Mouse (Mus musculus) right cerebral cortex, adult 18-20 months (tissue): Measurements from ENCODE around the gene Ralgds.
A peak's percentile ranks its signal among the peaks of the same experiment; 100 is the strongest.
"Not testable (repeated sequence)": the region's sequence is repeated elsewhere in the genome, so short reads cannot be mapped to it uniquely, and the experiment has no call there.

ENCODE experiments used
- DNase-seq: peaks from one replicate; pipeline ENCODE4 v3.0.0; 2022; ENCODE audit warnings: mixed read lengths

Gene Ralgds

GRCm38 (mm10) chr2:28506291-28506690 is 6.6 kb upstream of the Ralgds start:
- DNase-seq = no peak

GRCm38 (mm10) chr2:28511600-28511999 is 1.3 kb upstream of the Ralgds start:
- DNase-seq = not testable (repeated sequence)

GRCm38 (mm10) chr2:28513431-28514370 is 776 bp downstream of the Ralgds start:
- no peak for DNase-seq

GRCm38 (mm10) chr2:28514489-28514888 is 1.6 kb downstream of the Ralgds start:
- peak; percentile 81 for DNase-seq

- DNase-seq = peak; percentile 66
Observed at GRCm38 (mm10) chr2:28517206-28517909, 4.4 kb downstream of the Ralgds start.

GRCm38 (mm10) chr2:28518231-28518630 is 5.3 kb downstream of the Ralgds start:
- DNase-seq = peak; percentile 84

GRCm38 (mm10) chr2:28520581-28520980 is 7.7 kb downstream of the Ralgds start:
- no peak for DNase-seq

- peak; percentile 86 for DNase-seq
Observed at GRCm38 (mm10) chr2:28521571-28522151, 8.7 kb downstream of the Ralgds start.

- DNase-seq = no peak
Observed at GRCm38 (mm10) chr2:28522166-28522565, 9.2 kb downstream of the Ralgds start.

- DNase-seq = peak; percentile 93
Observed at GRCm38 (mm10) chr2:28523643-28524117, 10.8 kb downstream of the Ralgds start.

GRCm38 (mm10) chr2:28524406-28524805 is 11.5 kb downstream of the Ralgds start:
- DNase-seq = no peak

GRCm38 (mm10) chr2:28525219-28525942 is 12.5 kb downstream of the Ralgds start:
- DNase-seq = peak; percentile 74

- DNase-seq = no peak
Observed at GRCm38 (mm10) chr2:28525943-28526876, 13.3 kb downstream of the Ralgds start.

GRCm38 (mm10) chr2:28527436-28528353 is 14.8 kb downstream of the Ralgds start:
- DNase-seq = no peak

- DNase-seq = no peak
Observed at GRCm38 (mm10) chr2:28528354-28528730, 15.4 kb downstream of the Ralgds start.

GRCm38 (mm10) chr2:28529856-28530255 is 16.9 kb downstream of the Ralgds start:
- no peak for DNase-seq

GRCm38 (mm10) chr2:28530311-28530710 is 17.4 kb downstream of the Ralgds start:
- no peak for DNase-seq

- DNase-seq = peak; percentile 93
Observed at GRCm38 (mm10) chr2:28532938-28533771, 20.2 kb downstream of the Ralgds start.

- DNase-seq = no peak
Observed at GRCm38 (mm10) chr2:28533901-28534435, 21.0 kb downstream of the Ralgds start.
